Mouse (Mus musculus) urinary bladder, adult 2 months (tissue): ENCODE measurements around the gene Gm26938. TPM values are rescaled to one million over a fixed set of nuclear protein-coding genes. Genes with fewer than 3 reads are reported as not detected.

Experiments
- DNase-seq: peaks from one replicate; pipeline ENCODE4 v3.0.0; 2022; ENCODE audit warnings: low spot score
- polyA plus RNA-seq: library from polyadenylated mRNA; depleted of rRNA; stranded (reverse); fragments of >200 nt; gene quantifications from 2 replicates; pipeline ENCODE4 v1.2.3, GENCODE M21; 2012

Gm26938 gene
- polyA plus RNA-seq, 1 experiment: not detected

- no peak for DNase-seq
These were observed 10.2 kb downstream of the Gm26938 start for GRCm38 (mm10) chr5:139815964-139816363.

GRCm38 (mm10) chr5:139813963-139814381 is 12.2 kb downstream of the Gm26938 start:
- no peak for DNase-seq

GRCm38 (mm10) chr5:139813126-139813490 is 13.1 kb downstream of the Gm26938 start:
- DNase-seq: no peak

GRCm38 (mm10) chr5:139812398-139813125 is 13.6 kb downstream of the Gm26938 start:
- DNase-seq: no peak

GRCm38 (mm10) chr5:139811677-139812397 is 14.4 kb downstream of the Gm26938 start:
- no peak for DNase-seq

GRCm38 (mm10) chr5:139809397-139809796 is 16.8 kb downstream of the Gm26938 start:
- no peak for DNase-seq

- no peak for DNase-seq
These were observed 20.3 kb downstream of the Gm26938 start for GRCm38 (mm10) chr5:139805924-139806323.

- DNase-seq: no peak
These were observed 21.6 kb downstream of the Gm26938 start for GRCm38 (mm10) chr5:139804573-139805111.

GRCm38 (mm10) chr5:139804107-139804551 is 22.1 kb downstream of the Gm26938 start:
- no peak for DNase-seq

- no peak for DNase-seq
These were observed 22.6 kb downstream of the Gm26938 start for GRCm38 (mm10) chr5:139803601-139804102.

- DNase-seq: no peak
These were observed 23.0 kb downstream of the Gm26938 start for GRCm38 (mm10) chr5:139803165-139803564.

- DNase-seq: no peak
These were observed 24.3 kb downstream of the Gm26938 start for GRCm38 (mm10) chr5:139801880-139802279.

GRCm38 (mm10) chr5:139801231-139801630 is 25.0 kb downstream of the Gm26938 start:
- no peak for DNase-seq

GRCm38 (mm10) chr5:139799801-139800590 is 26.2 kb downstream of the Gm26938 start:
- DNase-seq: peak; percentile 21

- peak; percentile 21 for DNase-seq
These were observed 27.2 kb downstream of the Gm26938 start for GRCm38 (mm10) chr5:139799041-139799440.

GRCm38 (mm10) chr5:139798168-139798900 is 27.9 kb downstream of the Gm26938 start:
- no peak for DNase-seq

- peak; percentile 61 for DNase-seq
These were observed 28.6 kb downstream of the Gm26938 start for GRCm38 (mm10) chr5:139797473-139798167.

GRCm38 (mm10) chr5:139796900-139797299 is 29.3 kb downstream of the Gm26938 start:
- DNase-seq: peak; percentile 75

- DNase-seq: peak; percentile 37
These were observed 30.1 kb downstream of the Gm26938 start for GRCm38 (mm10) chr5:139796001-139796620.

- DNase-seq: peak; percentile 36
These were observed 31.3 kb downstream of the Gm26938 start for GRCm38 (mm10) chr5:139794938-139795337.
